Mouse (Mus musculus): ENCODE data around the gene Cpeb2. TPM values are rescaled to one million over a fixed set of nuclear protein-coding genes. Genes with fewer than 3 reads are reported as not detected.

Gene Cpeb2
- total and polyA plus RNA-seq, 3 experiments: 6.5 to 28.2 (median 18.8) TPM

DNA sequence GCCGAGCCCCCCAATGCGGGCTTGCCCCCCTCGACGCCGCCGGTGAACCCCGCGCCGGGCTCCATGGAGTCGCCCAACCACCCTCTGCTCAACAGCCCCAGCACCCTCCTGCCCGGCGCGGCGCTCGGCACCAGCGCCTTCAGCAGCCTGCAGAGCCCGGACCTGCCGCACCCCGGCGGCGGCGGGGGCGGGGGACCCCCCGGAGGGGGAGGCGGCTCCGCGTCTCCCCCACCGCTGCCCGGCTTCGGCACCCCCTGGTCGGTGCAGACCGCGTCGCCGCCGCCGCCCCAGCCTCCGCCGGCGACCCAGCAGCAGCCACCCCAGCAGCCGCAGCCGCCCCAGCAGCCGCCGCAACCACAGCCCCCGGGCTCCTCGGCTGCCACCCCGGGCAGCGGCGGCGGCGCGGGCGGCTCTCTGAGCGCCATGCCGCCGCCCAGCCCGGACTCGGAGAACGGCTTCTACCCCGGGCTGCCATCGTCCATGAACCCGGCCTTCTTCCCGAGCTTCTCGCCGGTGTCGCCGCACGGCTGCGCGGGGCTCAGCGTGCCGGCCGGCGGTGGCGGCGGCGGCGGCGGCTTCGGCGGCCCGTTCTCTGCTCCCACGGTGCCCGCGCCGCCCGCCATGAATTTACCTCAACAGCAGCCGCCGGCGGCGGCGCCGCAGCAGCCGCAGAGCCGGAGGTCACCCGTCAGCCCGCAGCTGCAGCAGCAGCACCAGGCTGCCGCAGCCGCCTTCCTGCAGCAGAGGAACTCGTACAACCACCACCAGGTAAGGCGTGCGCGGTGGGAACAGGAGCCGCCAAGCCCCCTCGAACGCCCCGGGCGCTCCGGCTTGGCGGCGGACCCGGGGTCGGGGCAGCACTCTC is 1.6 kb downstream of the Cpeb2 start:
- peak; percentile 67 to 73 for DNase-seq
- peaks cover 1% of the 10 kb centered on the region for H3K4me1 ChIP-seq (ENCODE audit: control insufficient read depth, insufficient read depth, low read length)
- no peaks in the 10 kb centered on the region for H3K27me3 ChIP-seq (ENCODE audit: control insufficient read depth, insufficient read depth, low read length)
- intact Hi-C loops (cut with DNase I): loop anchor here (10.0 kb wide), 6 partner anchors 140 to 820 kb away; partner anchors contain the start of gene Cc2d2a
- peak overlapping the region; percentile 100 for H3K9ac ChIP-seq (ENCODE audit: low read depth, low read length)
- H3K36me3 ChIP-seq (ENCODE audit: control insufficient read depth, insufficient read depth, low read length): peaks cover 6% of the 10 kb centered on the region
- H3K27ac ChIP-seq: peak overlapping the region; percentile 98
- peak overlapping the region; percentile 87 for H3K4me3 ChIP-seq
- 2% methylated on average over 94 of the region's 113 CpGs for WGBS
- H3K79me2 ChIP-seq (replicated peaks; ENCODE audit: control insufficient read depth, insufficient read depth, low read length): no peaks in the 10 kb centered on the region; the same call in 1 of the 2 replicates
- no peak for TF ChIP-seq EP300 (IDR thresholded peaks at IDR 0.05; ENCODE audit: insufficient read depth, low read depth, low read length)
- no peak for TF ChIP-seq CTCF (IDR thresholded peaks at IDR 0.05)
- no peak for TF ChIP-seq POLR2A (IDR thresholded peaks at IDR 0.05; ENCODE audit: insufficient read depth, low read depth, low read length)

GRCm38 (mm10) chr5:43235186-43235785 is 2.3 kb downstream of the Cpeb2 start:
- no peaks in the 10 kb centered on the region for H3K27me3 ChIP-seq (ENCODE audit: control insufficient read depth, insufficient read depth, low read length)
- peaks cover 12% of the 10 kb centered on the region for H3K36me3 ChIP-seq (ENCODE audit: control insufficient read depth, insufficient read depth, low read length)
- peak overlapping the region; percentile 87 for H3K4me3 ChIP-seq
- TF ChIP-seq CTCF (IDR thresholded peaks at IDR 0.05): no peak
- no peak for TF ChIP-seq EP300 (IDR thresholded peaks at IDR 0.05; ENCODE audit: insufficient read depth, low read depth, low read length)
- TF ChIP-seq POLR2A (IDR thresholded peaks at IDR 0.05; ENCODE audit: insufficient read depth, low read depth, low read length): no peak
- H3K27ac ChIP-seq: peak overlapping the region; percentile 98
- WGBS: 1% methylated on average over 27 of the region's 27 CpGs
- peak; percentile 62 to 72 for DNase-seq
- H3K4me1 ChIP-seq (ENCODE audit: control insufficient read depth, insufficient read depth, low read length): peaks cover 1% of the 10 kb centered on the region
- intact Hi-C loops (cut with DNase I): loop anchor here (10.0 kb wide), 6 partner anchors 140 to 820 kb away; partner anchors contain the start of gene Cc2d2a
- H3K9ac ChIP-seq (ENCODE audit: low read depth, low read length): peak overlapping the region; percentile 100
- no peaks in the 10 kb centered on the region; the same call in 1 of the 2 replicates for H3K79me2 ChIP-seq (replicated peaks; ENCODE audit: control insufficient read depth, insufficient read depth, low read length)

- DNase-seq: no peak
- H3K9ac ChIP-seq (ENCODE audit: low read depth, low read length): peak overlapping the region; percentile 66; the same call in 1 of the 2 replicates
- WGBS: 34% methylated on average over 5 of the region's 5 CpGs
Observed at GRCm38 (mm10) chr5:43235997-43236396, 3.0 kb downstream of the Cpeb2 start.

GRCm38 (mm10) chr5:43236476-43236875 is 3.5 kb downstream of the Cpeb2 start:
- Histone ChIP-seq H3K9ac (ENCODE audit: low read depth, low read length) (no peak overlapping the region), H3K27me3 (ENCODE audit: control insufficient read depth, insufficient read depth, low read length) (no peaks in the 10 kb centered on the region), H3K4me1 (ENCODE audit: control insufficient read depth, insufficient read depth, low read length) (peaks cover 1% of the 10 kb centered on the region), H3K36me3 (ENCODE audit: control insufficient read depth, insufficient read depth, low read length) (peaks cover 12% of the 10 kb centered on the region), H3K27ac (peak overlapping the region; percentile 98), H3K4me3 (peak overlapping the region; percentile 87), H3K79me2 (replicated peaks; ENCODE audit: control insufficient read depth, insufficient read depth, low read length) (no peaks in the 10 kb centered on the region; the same call in 1 of the 2 replicates)
- TF ChIP-seq CTCF (IDR thresholded peaks at IDR 0.05) (peak; percentile 78), POLR2A (IDR thresholded peaks at IDR 0.05; ENCODE audit: insufficient read depth, low read depth, low read length) (no peak)
- intact Hi-C loops (cut with DNase I): loop anchor here (10.0 kb wide), 6 partner anchors 142 to 822 kb away; partner anchors contain the start of gene Cc2d2a
- 34% methylated on average over 3 of the region's 3 CpGs for WGBS
- no peak for DNase-seq

More at GRCm38 (mm10) chr5:43235997-43236396, 3.0 kb downstream of the Cpeb2 start:
- peaks cover 12% of the 10 kb centered on the region for H3K36me3 ChIP-seq (ENCODE audit: control insufficient read depth, insufficient read depth, low read length)
- no peaks in the 10 kb centered on the region; the same call in 1 of the 2 replicates for H3K79me2 ChIP-seq (replicated peaks; ENCODE audit: control insufficient read depth, insufficient read depth, low read length)
- TF ChIP-seq CTCF (IDR thresholded peaks at IDR 0.05): no peak
- no peak for TF ChIP-seq POLR2A (IDR thresholded peaks at IDR 0.05; ENCODE audit: insufficient read depth, low read depth, low read length)
- no peak for TF ChIP-seq EP300 (IDR thresholded peaks at IDR 0.05; ENCODE audit: insufficient read depth, low read depth, low read length)
- intact Hi-C loops (cut with DNase I): loop anchor here (10.0 kb wide), 6 partner anchors 141 to 821 kb away; partner anchors contain the start of gene Cc2d2a
- peak overlapping the region; percentile 87 for H3K4me3 ChIP-seq
- H3K27ac ChIP-seq: peak overlapping the region; percentile 98
- no peaks in the 10 kb centered on the region for H3K27me3 ChIP-seq (ENCODE audit: control insufficient read depth, insufficient read depth, low read length)
- peaks cover 1% of the 10 kb centered on the region for H3K4me1 ChIP-seq (ENCODE audit: control insufficient read depth, insufficient read depth, low read length)

- 65% methylated on average over 12 of the region's 12 CpGs for WGBS
- intact Hi-C loops (cut with DNase I): loop anchor here (10.0 kb wide), 6 partner anchors 142 to 822 kb away; partner anchors contain the start of gene Cc2d2a
- no peak for DNase-seq
- Histone ChIP-seq H3K4me1 (ENCODE audit: control insufficient read depth, insufficient read depth, low read length) (peaks cover 1% of the 10 kb centered on the region), H3K36me3 (ENCODE audit: control insufficient read depth, insufficient read depth, low read length) (peaks cover 12% of the 10 kb centered on the region), H3K27ac (peak overlapping the region; percentile 98), H3K9ac (ENCODE audit: low read depth, low read length) (0 out of 2 replicates have a peak overlapping the region, but pooled peaks have one; percentile 46), H3K4me3 (peak overlapping the region; percentile 22), H3K27me3 (ENCODE audit: control insufficient read depth, insufficient read depth, low read length) (no peaks in the 10 kb centered on the region), H3K79me2 (replicated peaks; ENCODE audit: control insufficient read depth, insufficient read depth, low read length) (no peaks in the 10 kb centered on the region; the same call in 1 of the 2 replicates)
- TF ChIP-seq CTCF (IDR thresholded peaks at IDR 0.05) (no peak), POLR2A (IDR thresholded peaks at IDR 0.05; ENCODE audit: insufficient read depth, low read depth, low read length) (no peak), EP300 (IDR thresholded peaks at IDR 0.05; ENCODE audit: insufficient read depth, low read depth, low read length) (no peak)
Observed at GRCm38 (mm10) chr5:43237238-43237637, 4.3 kb downstream of the Cpeb2 start.

Data from heart, adult 2 months (tissue).